Mouse (Mus musculus): ENCODE results near the gene Tbc1d2. TPM values are rescaled to one million over a fixed set of nuclear protein-coding genes. Genes with fewer than 3 reads are reported as not detected.

The Tbc1d2 gene
- polyA plus RNA-seq (2016; fragmentation: Nextera tagmentation; extraction: Ambion mirVana), result 1.2 and 1.8 TPM in 2 replicates

DNA sequence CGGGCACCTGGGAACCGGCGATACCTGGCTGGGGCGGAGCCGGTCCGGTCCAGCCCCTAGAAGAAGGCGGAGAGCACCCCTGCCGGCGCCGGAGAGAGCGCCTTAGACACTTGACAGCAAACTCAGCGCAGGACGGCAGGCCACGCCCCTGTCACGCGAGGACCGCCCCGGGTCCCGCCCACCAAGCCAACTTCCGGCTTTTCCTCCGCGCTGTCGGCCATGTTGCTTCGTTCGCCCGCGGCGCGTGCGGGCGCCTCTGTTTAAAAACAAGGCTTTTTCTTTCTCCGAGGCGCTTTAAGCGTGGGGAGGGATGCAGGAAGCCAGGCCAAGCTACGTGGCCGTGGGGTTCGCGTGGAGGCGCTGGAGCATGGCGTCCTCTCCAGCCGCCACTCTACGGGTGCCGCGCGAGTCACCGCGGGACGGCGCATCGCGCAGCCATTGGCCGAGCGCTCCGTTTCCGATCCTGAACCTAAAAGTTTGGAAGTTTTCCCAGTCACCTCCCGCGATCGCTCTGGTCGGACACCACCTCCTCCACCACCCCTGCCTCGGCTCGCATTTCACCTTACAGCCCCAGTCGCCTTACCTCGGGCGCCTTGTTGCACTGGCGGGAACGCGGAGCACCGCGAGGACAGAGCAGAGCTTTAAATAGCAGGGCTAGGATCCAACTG lies at the start of gene Tbc1d2:
Gene Tbc1d2 (minus strand): TSS at position 124 of the 668 bp plus-strand sequence.
- Histone ChIP-seq H3K4me3 (peak within 1 kb of the TSS; percentile 80), H3K27ac (peak within 1 kb of the TSS; percentile 95), H3K27me3 (ENCODE audit: low read depth, poor library complexity, severe bottlenecking) (peaks cover 58% of the 10 kb centered on the region), H3K4me1 (peaks cover 13% of the 10 kb centered on the region), H3K36me3 (no peaks in the 10 kb centered on the region), H3K9me3 (replicated peaks) (no peaks in the 10 kb centered on the region)
- WGBS, result under 1% methylated on average over 69 of the region's 69 CpGs
- DNase-seq (ENCODE audit: low spot score), result peak; percentile 96

DNA sequence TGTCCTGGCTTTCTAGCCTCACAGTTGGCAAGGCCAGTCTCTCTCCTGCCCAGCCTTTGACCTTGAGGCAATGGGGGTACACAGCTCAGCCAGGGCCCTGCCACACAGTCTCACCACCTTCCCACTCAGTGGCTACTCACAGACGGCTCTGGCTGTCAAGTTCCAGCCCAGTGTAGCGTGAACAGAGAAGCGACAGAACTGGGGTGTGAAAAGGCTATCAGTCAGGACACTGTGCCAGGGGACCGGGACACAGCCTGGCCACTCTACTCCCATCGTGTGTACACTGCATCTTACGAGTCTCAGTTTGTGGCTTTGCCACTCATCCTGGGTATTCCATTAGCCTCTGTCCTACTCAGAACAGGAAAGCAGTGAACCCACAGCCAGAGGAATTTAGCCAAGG lies 46.5 kb upstream of the Tbc1d2 start:
- Histone ChIP-seq H3K4me3 (no peak overlapping the region), H3K9me3 (replicated peaks) (no peaks in the 10 kb centered on the region), H3K27ac (no peak overlapping the region), H3K36me3 (no peaks in the 10 kb centered on the region), H3K27me3 (ENCODE audit: low read depth, poor library complexity, severe bottlenecking) (peaks cover 14% of the 10 kb centered on the region; the same call in 1 of the 2 replicates), H3K4me1 (peaks cover 17% of the 10 kb centered on the region)
- 69% methylated on average over 6 of the region's 6 CpGs for WGBS
- no peak for DNase-seq (ENCODE audit: low spot score)

DNA sequence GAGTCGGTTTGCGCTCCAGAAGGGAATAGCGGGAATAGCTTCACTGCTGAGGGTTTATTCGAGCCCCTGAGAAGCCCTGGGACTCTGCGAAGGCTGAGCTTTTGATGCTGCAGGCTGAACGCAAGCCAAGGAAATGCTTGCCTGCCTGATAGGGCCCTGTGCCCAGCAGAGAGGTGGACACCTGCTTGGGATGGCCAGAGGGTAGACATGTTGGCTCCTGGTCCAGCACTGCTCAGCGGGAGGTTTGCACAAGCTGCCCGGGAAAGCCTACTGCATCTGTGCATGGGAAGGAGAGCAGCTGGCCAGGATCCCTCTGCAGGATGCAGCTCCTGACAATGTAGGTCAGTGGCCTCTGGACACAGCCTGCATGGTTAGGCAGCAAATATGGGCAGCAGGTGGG lies 40.6 kb upstream of the Tbc1d2 start:
- DNase-seq (ENCODE audit: low spot score), result no peak
- no peak overlapping the region for H3K4me3 ChIP-seq
- H3K27me3 ChIP-seq (ENCODE audit: low read depth, poor library complexity, severe bottlenecking), result peaks cover 27% of the 10 kb centered on the region; the same call in 1 of the 2 replicates
- H3K9me3 ChIP-seq (replicated peaks), result no peaks in the 10 kb centered on the region
- no peaks in the 10 kb centered on the region for H3K36me3 ChIP-seq
- no peaks in the 10 kb centered on the region for H3K4me1 ChIP-seq
- WGBS, result 89% methylated on average over 8 of the region's 8 CpGs
- no peak overlapping the region for H3K27ac ChIP-seq

DNA sequence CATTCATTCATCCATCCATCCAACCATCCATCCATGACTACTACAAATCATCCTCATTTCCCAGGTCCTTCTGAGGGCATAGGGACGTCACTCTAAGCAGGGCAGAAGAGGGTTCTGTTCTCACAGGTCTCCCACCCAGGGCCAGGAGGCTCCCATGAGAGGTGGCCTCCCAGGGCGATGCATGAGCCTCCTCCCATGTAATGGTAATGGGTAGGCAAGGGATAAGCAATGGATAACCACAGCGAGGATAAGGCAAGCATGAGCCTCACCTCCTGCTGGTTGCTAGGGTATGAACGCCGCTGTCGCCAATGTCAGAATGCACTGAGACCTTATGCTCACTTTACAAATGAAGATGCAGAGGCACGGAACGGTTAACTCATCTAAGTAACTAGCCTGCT lies 40.0 kb upstream of the Tbc1d2 start:
- H3K27me3 ChIP-seq (ENCODE audit: low read depth, poor library complexity, severe bottlenecking), result peaks cover 22% of the 10 kb centered on the region; the same call in 1 of the 2 replicates
- H3K27ac ChIP-seq, result no peak overlapping the region
- H3K9me3 ChIP-seq (replicated peaks), result no peaks in the 10 kb centered on the region
- H3K4me1 ChIP-seq, result no peaks in the 10 kb centered on the region
- WGBS, result 88% methylated on average over 8 of the region's 8 CpGs
- no peaks in the 10 kb centered on the region for H3K36me3 ChIP-seq
- no peak for DNase-seq (ENCODE audit: low spot score)
- H3K4me3 ChIP-seq, result no peak overlapping the region

DNA sequence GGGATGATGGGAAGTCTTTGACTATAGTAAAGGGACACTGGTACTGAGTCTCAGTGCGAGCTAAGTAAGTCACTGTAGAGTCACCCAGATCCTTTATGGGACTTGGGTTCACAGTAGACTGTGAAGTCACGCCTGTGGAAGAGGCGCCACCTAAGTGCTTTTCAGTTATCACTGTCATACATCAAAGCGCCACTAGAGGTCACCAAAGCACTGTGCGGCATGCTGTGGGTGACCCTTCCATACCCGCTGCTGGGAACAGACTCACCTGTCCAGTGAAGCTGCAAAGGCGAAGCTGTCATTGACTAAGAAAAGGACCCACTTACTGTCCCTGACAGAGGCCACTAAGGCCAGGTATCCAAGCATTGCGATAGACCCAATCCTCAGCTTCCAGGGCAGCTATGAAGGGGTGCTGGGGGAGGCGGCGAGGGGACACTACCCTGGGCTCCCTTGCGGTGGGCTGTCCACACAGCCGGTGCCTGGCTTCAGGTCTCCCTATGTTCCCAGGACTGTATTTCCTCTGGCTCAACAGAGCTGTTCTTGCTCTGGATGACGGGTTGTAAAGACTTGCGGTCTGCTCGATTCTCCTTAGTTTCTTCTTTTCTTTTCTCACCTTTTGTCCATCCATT lies 39.5 kb upstream of the Tbc1d2 start:
- no peak overlapping the region for H3K4me3 ChIP-seq
- 46% methylated on average over 15 of the region's 15 CpGs for WGBS
- H3K36me3 ChIP-seq, result no peaks in the 10 kb centered on the region
- H3K27ac ChIP-seq, result no peak overlapping the region
- H3K27me3 ChIP-seq (ENCODE audit: low read depth, poor library complexity, severe bottlenecking), result peaks cover 21% of the 10 kb centered on the region; the same call in 1 of the 2 replicates
- no peaks in the 10 kb centered on the region for H3K4me1 ChIP-seq
- peak; percentile 83 for DNase-seq (ENCODE audit: low spot score)
- H3K9me3 ChIP-seq (replicated peaks), result no peaks in the 10 kb centered on the region

DNA sequence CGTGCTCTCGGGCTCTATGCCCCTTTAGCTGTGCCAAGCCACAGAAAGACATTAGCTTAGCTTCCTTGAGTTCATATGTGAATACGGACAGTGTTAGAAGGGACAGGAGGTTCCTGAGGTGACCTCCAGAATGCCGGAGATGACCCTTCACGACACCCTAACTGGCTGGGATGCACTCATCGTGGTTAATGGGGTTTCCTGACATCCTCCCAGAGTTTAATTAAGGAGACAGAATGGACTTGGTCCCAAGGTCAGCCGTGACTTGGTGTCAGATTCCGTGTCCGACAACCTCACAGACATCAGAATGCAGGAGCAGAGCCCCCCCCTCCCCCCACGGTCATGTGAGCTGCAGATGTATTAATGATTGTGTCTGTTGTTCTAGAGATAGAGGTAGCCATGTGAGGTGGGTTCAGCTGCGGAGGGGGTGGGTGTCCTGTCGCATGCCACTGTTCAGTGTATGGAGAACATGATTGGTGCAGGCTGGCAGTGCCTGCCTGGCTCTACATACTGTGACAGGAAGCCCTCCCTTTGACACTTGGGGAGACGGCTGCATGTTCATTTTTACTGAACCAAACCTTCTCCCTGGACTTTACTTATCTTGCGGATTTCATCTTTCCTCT lies 38.3 kb upstream of the Tbc1d2 start:
- no peak overlapping the region for H3K4me3 ChIP-seq
- H3K27ac ChIP-seq, result no peak overlapping the region
- 77% methylated on average over 14 of the region's 14 CpGs for WGBS
- no peak for DNase-seq (ENCODE audit: low spot score)
- no peaks in the 10 kb centered on the region for H3K36me3 ChIP-seq
- no peaks in the 10 kb centered on the region for H3K9me3 ChIP-seq (replicated peaks)
- H3K4me1 ChIP-seq, result no peaks in the 10 kb centered on the region
- peaks cover 21% of the 10 kb centered on the region; the same call in 1 of the 2 replicates for H3K27me3 ChIP-seq (ENCODE audit: low read depth, poor library complexity, severe bottlenecking)

DNA sequence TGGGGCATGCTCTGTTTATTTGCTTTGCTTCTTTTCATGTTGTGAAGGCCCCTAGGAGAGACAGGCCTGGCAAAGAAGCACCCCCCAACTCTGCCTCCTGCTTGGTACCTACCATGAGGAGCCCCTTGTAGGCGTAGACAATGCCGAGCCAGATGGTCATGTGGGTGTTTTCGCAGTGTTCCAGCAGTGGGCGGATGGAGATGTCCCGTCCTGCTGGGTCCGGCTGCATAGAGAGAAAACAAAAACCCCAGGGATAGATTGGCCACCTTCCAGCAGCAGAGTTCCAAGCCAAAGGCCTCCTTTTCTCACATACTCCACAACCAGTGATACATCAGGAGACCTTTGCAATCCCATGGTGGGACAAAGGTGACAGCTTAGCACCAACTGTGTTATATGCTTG lies 34.2 kb upstream of the Tbc1d2 start:
- no peak overlapping the region for H3K27ac ChIP-seq
- no peak overlapping the region for H3K4me3 ChIP-seq
- no peaks in the 10 kb centered on the region for H3K4me1 ChIP-seq
- WGBS, result 60% methylated on average over 6 of the region's 6 CpGs
- no peaks in the 10 kb centered on the region for H3K9me3 ChIP-seq (replicated peaks)
- H3K36me3 ChIP-seq, result no peaks in the 10 kb centered on the region
- DNase-seq (ENCODE audit: low spot score), result no peak
- no peaks in the 10 kb centered on the region for H3K27me3 ChIP-seq (ENCODE audit: low read depth, poor library complexity, severe bottlenecking)

DNA sequence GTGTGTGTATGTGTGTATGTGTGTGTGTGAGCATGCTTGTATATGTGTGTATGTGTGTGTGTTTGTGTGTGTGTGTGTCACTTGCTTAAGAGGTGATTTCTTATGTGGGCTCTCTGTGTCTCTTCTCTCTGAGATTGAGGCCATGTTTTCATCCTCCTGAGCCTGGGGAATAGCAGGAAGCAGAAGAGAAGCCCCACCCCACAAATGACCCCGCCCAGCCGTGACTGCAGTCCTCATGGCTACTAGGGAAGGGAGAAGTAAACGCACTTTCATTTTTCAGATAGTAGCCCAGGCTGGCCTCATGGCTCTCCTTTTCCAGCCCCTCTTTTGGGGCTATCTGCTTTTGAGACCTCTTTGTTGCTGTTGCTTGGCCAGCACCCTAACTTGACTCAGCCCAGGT lies 26.6 kb upstream of the Tbc1d2 start:
- Histone ChIP-seq H3K4me3 (no peak overlapping the region), H3K4me1 (no peaks in the 10 kb centered on the region), H3K27me3 (ENCODE audit: low read depth, poor library complexity, severe bottlenecking) (no peaks in the 10 kb centered on the region), H3K9me3 (replicated peaks) (no peaks in the 10 kb centered on the region), H3K27ac (no peak overlapping the region), H3K36me3 (no peaks in the 10 kb centered on the region)
- no peak for DNase-seq (ENCODE audit: low spot score)
- WGBS, result 65% methylated on average over 3 of the region's 3 CpGs

DNA sequence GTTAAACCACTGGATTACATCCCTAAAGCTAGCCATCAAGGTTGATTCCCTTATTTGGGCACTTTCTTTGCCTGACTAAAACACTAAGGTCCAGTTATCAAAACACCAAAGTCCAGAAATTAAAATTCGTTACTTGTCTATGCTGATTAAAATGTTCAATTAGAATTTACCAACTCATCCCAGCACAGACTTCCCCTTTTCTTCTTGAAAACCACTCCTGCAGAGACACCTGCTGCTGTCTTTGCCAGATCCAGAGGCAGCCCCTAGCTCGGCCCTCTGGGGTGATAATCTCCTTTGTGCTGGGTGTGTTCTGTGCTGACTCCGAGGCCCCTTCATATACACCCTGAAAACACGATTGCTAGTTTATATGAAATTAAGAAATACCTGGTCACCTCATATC lies 26.0 kb upstream of the Tbc1d2 start:
- H3K27me3 ChIP-seq (ENCODE audit: low read depth, poor library complexity, severe bottlenecking), result no peaks in the 10 kb centered on the region
- no peak overlapping the region for H3K27ac ChIP-seq
- no peaks in the 10 kb centered on the region for H3K36me3 ChIP-seq
- H3K9me3 ChIP-seq (replicated peaks), result no peaks in the 10 kb centered on the region
- H3K4me1 ChIP-seq, result no peaks in the 10 kb centered on the region
- H3K4me3 ChIP-seq, result no peak overlapping the region
- DNase-seq (ENCODE audit: low spot score), result no peak
- 70% methylated on average over 4 of the region's 4 CpGs for WGBS

DNA sequence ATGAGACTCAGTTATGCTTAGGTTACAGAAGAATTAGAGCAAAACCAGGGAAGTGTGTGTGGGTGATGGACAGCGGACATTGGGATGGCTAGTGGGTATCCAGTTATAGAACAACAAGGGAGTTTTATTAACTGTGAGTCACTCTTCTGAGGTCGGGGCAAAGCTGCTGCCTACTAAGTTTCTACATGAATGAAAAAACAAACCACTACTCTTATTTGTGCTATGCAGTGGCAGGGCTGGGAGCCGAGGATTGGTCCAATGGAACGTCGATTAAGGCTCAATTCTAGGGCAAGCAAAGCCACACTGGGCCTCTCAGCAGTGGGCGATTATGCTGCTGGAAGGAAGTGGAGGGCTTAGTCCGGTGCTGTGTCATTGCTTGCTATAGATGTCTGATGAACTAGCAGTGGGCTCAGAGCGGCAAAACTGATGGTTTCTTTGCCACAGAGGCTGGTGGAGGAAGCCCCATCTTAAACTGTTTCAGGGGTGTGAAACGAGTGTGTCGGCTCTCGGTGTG lies 25.3 kb upstream of the Tbc1d2 start:
- 78% methylated on average over 11 of the region's 11 CpGs for WGBS
- H3K4me3 ChIP-seq, result no peak overlapping the region
- no peaks in the 10 kb centered on the region for H3K36me3 ChIP-seq
- no peaks in the 10 kb centered on the region for H3K27me3 ChIP-seq (ENCODE audit: low read depth, poor library complexity, severe bottlenecking)
- no peaks in the 10 kb centered on the region for H3K4me1 ChIP-seq
- DNase-seq (ENCODE audit: low spot score), result no peak
- H3K9me3 ChIP-seq (replicated peaks), result no peaks in the 10 kb centered on the region
- no peak overlapping the region for H3K27ac ChIP-seq

DNA sequence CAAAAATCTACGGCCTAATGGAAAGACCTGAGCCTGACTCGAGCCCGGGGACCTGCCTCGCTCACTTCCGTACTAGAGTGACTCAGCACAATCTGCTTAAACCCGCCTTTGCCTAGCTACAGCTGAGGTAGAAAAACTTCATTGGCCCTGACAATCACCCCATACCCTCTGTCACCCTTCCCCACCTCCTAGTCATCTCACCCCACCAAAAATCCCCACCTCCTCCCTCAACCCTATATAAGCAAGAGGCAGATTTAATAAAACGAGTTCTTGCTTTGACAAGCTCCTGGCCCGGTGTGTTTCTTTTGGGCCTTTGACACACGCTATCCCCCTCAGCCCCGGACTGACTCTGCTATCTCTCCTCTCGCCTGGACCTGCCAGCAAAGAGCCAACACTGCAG lies 18.6 kb upstream of the Tbc1d2 start:
- H3K4me3 ChIP-seq, result no peak overlapping the region
- H3K27me3 ChIP-seq (ENCODE audit: low read depth, poor library complexity, severe bottlenecking), result no peaks in the 10 kb centered on the region
- H3K36me3 ChIP-seq, result no peaks in the 10 kb centered on the region
- 77% methylated on average over 11 of the region's 11 CpGs for WGBS
- H3K27ac ChIP-seq, result no peak overlapping the region
- no peaks in the 10 kb centered on the region for H3K9me3 ChIP-seq (replicated peaks)
- no peak for DNase-seq (ENCODE audit: low spot score)
- peaks cover 21% of the 10 kb centered on the region for H3K4me1 ChIP-seq

DNA sequence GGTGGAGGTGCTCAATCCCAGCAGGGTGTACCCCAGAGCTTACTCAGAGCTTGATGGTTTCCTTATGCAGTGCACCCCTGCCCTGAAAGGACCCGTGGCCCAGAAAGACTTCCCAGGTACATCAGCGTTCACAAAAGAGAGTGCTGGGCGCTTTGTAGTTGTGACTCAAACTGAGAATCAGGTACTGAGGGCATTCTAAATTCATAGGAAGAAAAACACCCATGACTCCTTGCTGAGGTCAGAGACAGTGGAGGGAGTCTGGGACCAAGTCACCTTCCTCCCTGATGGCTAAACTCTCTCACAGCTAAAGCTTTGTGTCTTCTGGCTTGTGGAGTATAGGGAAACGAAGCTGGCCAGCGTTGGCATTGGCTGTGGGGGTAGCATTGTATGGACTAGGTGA lies 16.4 kb upstream of the Tbc1d2 start:
- H3K4me1 ChIP-seq, result peaks cover 33% of the 10 kb centered on the region
- 70% methylated on average over 5 of the region's 5 CpGs for WGBS

DNA sequence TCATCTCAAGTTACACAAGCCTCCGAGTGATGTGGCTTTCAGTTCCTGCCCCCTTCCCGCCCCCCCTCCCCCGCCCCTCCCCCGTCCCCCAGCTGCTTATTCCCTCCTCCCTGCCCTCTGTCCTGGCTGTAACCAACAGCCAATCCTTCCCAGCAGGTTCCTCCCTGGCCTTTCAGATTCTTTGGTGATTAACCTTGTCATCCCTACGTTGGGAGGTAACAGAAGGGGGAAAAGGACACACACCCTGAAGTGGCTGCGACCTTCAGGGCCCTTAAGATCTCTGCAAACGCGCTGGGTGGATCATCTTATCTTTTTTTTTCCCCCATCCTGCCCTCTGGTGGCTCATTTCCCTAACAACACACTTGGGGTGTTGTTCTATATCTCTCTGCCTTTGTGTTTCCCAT lies 15.4 kb upstream of the Tbc1d2 start:
- DNase-seq (ENCODE audit: low spot score), result peak; percentile 52
- peak overlapping the region; percentile 59 for H3K4me3 ChIP-seq
- 1% methylated on average over 6 of the region's 8 CpGs for WGBS
- 0 out of 2 replicates have a peak, but pooled peaks cover 3% of the 10 kb centered on the region for H3K27me3 ChIP-seq (ENCODE audit: low read depth, poor library complexity, severe bottlenecking)
- H3K27ac ChIP-seq, result peak overlapping the region; percentile 96
- no peaks in the 10 kb centered on the region for H3K36me3 ChIP-seq
- H3K9me3 ChIP-seq (replicated peaks), result no peaks in the 10 kb centered on the region
- peaks cover 33% of the 10 kb centered on the region for H3K4me1 ChIP-seq

More for the DNA sequence above, 16.4 kb upstream of the Tbc1d2 start:
- no peaks in the 10 kb centered on the region for H3K27me3 ChIP-seq (ENCODE audit: low read depth, poor library complexity, severe bottlenecking)
- no peak overlapping the region for H3K4me3 ChIP-seq
- no peak for DNase-seq (ENCODE audit: low spot score)
- H3K27ac ChIP-seq, result peak overlapping the region; percentile 34; the same call in 1 of the 2 replicates
- H3K9me3 ChIP-seq (replicated peaks), result no peaks in the 10 kb centered on the region
- H3K36me3 ChIP-seq, result no peaks in the 10 kb centered on the region
